Mouse (Mus musculus) lung, embryonic 14.5 days (tissue): ENCODE results near the gene Trip11. TPM values are rescaled to one million over a fixed set of nuclear protein-coding genes. Genes with fewer than 3 reads are reported as not detected.

Source experiments
- ATAC-seq: fragments of 200-750 bp; cut with Nextera tagmentation; 2 replicates; pipeline ENCODE4 v1.8.0; 2017; ENCODE audit warnings: mild to moderate bottlenecking, moderate TSS enrichment, moderate library complexity; ENCODE audit not compliant: insufficient read depth
- DNase-seq: peaks from one replicate; pipeline ENCODE4 v3.0.0-alpha.2; 2015
- H3K27ac ChIP-seq: fragments of 300-500 bp; sonication (generic); 2 replicates; pipeline ENCODE4 v1.5.1; 2014; ENCODE audit warnings: low read depth, mild to moderate bottlenecking, moderate library complexity
- H3K27me3 ChIP-seq: fragments of 300-500 bp; sonication (generic); 2 replicates; pipeline ENCODE4 v1.6.1; 2014; ENCODE audit warnings: low read length, control low read depth; ENCODE audit not compliant: insufficient read depth
- H3K36me3 ChIP-seq: fragments of 300-500 bp; sonication (generic); 2 replicates; pipeline ENCODE4 v1.6.1; 2014; ENCODE audit warnings: control low read depth; ENCODE audit not compliant: insufficient read depth
- H3K4me1 ChIP-seq: fragments of 300-500 bp; sonication (generic); 2 replicates; pipeline ENCODE4 v1.6.1; 2014; ENCODE audit warnings: antibody characterized with exemption, control low read depth; ENCODE audit not compliant: insufficient read depth
- H3K4me2 ChIP-seq: fragments of 300-500 bp; sonication (generic); 2 replicates; pipeline ENCODE4 v1.6.1; 2014; ENCODE audit warnings: mild to moderate bottlenecking
- H3K4me3 ChIP-seq: fragments of 300-500 bp; sonication (generic); 2 replicates; pipeline ENCODE4 v1.5.1; 2014; ENCODE audit warnings: low read depth, low read length
- H3K9ac ChIP-seq: fragments of 300-500 bp; sonication (generic); 2 replicates; pipeline ENCODE4 v1.6.1; 2014
- H3K9me3 ChIP-seq: fragments of 300-500 bp; sonication (generic); 2 replicates; pipeline ENCODE4 v1.6.1; 2016; ENCODE audit warnings: low read depth, low read length, control low read depth
- CTCF ChIP-seq: IDR thresholded peaks from 2 replicates; pipeline ENCODE4 v1.5.1; 2016; ENCODE audit warnings: antibody characterized with exemption, low read depth
- WGBS: fragments of 180-500 bp; shearing (Covaris S2); extraction: QIAGEN DNeasy Blood & Tissue Kit; methylation state at CpG from one replicate; pipeline ENCODE4 v1.1.7; 2014; 5-methylcytosine and 5-hydroxymethylcytosine counted together
- polyA plus RNA-seq: library from polyadenylated mRNA; unstranded; fragments of >200 nt; fragmentation: Nextera tagmentation; extraction: Ambion mirVana; gene quantifications from 2 replicates; pipeline ENCODE4 v1.2.1, GENCODE M21; 2014

Trip11 gene
- polyA plus RNA-seq, 1 experiment from 2014 or later: 25.9 TPM

- peaks cover 50% of the 10 kb centered on the region for H3K36me3 ChIP-seq
- no peaks in the 10 kb centered on the region for H3K4me1 ChIP-seq
- no peaks in the 10 kb centered on the region for H3K9me3 ChIP-seq
- H3K27ac ChIP-seq: no peak overlapping the region
- DNase-seq (peak; percentile 84), ATAC-seq (peak; percentile 28; the same call in 1 of the 2 replicates)
- H3K27me3 ChIP-seq: no peaks in the 10 kb centered on the region
- no peak overlapping the region for H3K4me3 ChIP-seq
- H3K4me2 ChIP-seq: no peak overlapping the region
- peak; percentile 51 for TF ChIP-seq CTCF
- no peak overlapping the region for H3K9ac ChIP-seq
- 62% methylated on average over 1 of the region's 1 CpGs for WGBS
Observed at GRCm38 (mm10) chr12:101875107-101875506, 38.0 kb downstream of the Trip11 start.

GRCm38 (mm10) chr12:101862286-101862964 is 50.6 kb downstream of the Trip11 start:
- DNase-seq (no peak), ATAC-seq (no peak)
- Histone ChIP-seq H3K9me3 (no peaks in the 10 kb centered on the region), H3K9ac (no peak overlapping the region), H3K4me1 (no peaks in the 10 kb centered on the region), H3K4me2 (no peak overlapping the region), H3K27me3 (no peaks in the 10 kb centered on the region), H3K4me3 (no peak overlapping the region), H3K36me3 (peaks cover 27% of the 10 kb centered on the region), H3K27ac (no peak overlapping the region)
- no peak for TF ChIP-seq CTCF
- WGBS: 87% methylated on average over 10 of the region's 10 CpGs

GRCm38 (mm10) chr12:101860256-101860655 is 52.8 kb downstream of the Trip11 start:
- DNase-seq (no peak), ATAC-seq (no peak)
- Histone ChIP-seq H3K9ac (no peak overlapping the region), H3K27ac (no peak overlapping the region), H3K36me3 (peaks cover 21% of the 10 kb centered on the region), H3K27me3 (no peaks in the 10 kb centered on the region), H3K4me1 (no peaks in the 10 kb centered on the region), H3K9me3 (no peaks in the 10 kb centered on the region), H3K4me3 (no peak overlapping the region), H3K4me2 (no peak overlapping the region)
- no peak for TF ChIP-seq CTCF
- WGBS: 81% methylated on average over 1 of the region's 1 CpGs

- no peak for DNase-seq
- no peaks in the 10 kb centered on the region for H3K9me3 ChIP-seq
- no peaks in the 10 kb centered on the region for H3K4me1 ChIP-seq
- H3K4me3 ChIP-seq: no peak overlapping the region
- H3K36me3 ChIP-seq: peaks cover 25% of the 10 kb centered on the region
- H3K27me3 ChIP-seq: no peaks in the 10 kb centered on the region
- no peak overlapping the region for H3K4me2 ChIP-seq
- H3K9ac ChIP-seq: no peak overlapping the region
- TF ChIP-seq CTCF: no peak
- ATAC-seq: no peak
- H3K27ac ChIP-seq: no peak overlapping the region
- 85% methylated on average over 5 of the region's 5 CpGs for WGBS
Observed at GRCm38 (mm10) chr12:101858011-101858410, 55.1 kb downstream of the Trip11 start.

GRCm38 (mm10) chr12:101854336-101854735 is 58.7 kb downstream of the Trip11 start:
- Histone ChIP-seq H3K27ac (no peak overlapping the region), H3K9ac (no peak overlapping the region), H3K4me2 (no peak overlapping the region), H3K27me3 (no peaks in the 10 kb centered on the region), H3K4me1 (no peaks in the 10 kb centered on the region), H3K4me3 (no peak overlapping the region), H3K9me3 (no peaks in the 10 kb centered on the region), H3K36me3 (0 out of 2 replicates have a peak, but pooled peaks cover 5% of the 10 kb centered on the region)
- no peak for DNase-seq
- no peak for ATAC-seq
- TF ChIP-seq CTCF: no peak
- 92% methylated on average over 11 of the region's 11 CpGs for WGBS

- no peak overlapping the region for H3K4me2 ChIP-seq
- ATAC-seq (peak; percentile 60; the same call in 1 of the 2 replicates), DNase-seq (no peak)
- TF ChIP-seq CTCF: no peak
- WGBS: 63% methylated on average over 7 of the region's 7 CpGs
- H3K27ac ChIP-seq: peak overlapping the region; percentile 24; the same call in 1 of the 2 replicates
- H3K4me1 ChIP-seq: no peaks in the 10 kb centered on the region
- no peak overlapping the region for H3K4me3 ChIP-seq
- 0 out of 2 replicates have a peak, but pooled peaks cover 5% of the 10 kb centered on the region for H3K36me3 ChIP-seq
- H3K9me3 ChIP-seq: no peaks in the 10 kb centered on the region
- no peak overlapping the region for H3K9ac ChIP-seq
- no peaks in the 10 kb centered on the region for H3K27me3 ChIP-seq
Observed at GRCm38 (mm10) chr12:101851846-101852564, 61.1 kb downstream of the Trip11 start.

- Histone ChIP-seq H3K4me2 (no peak overlapping the region), H3K27me3 (no peaks in the 10 kb centered on the region), H3K9me3 (no peaks in the 10 kb centered on the region), H3K36me3 (peaks cover 11% of the 10 kb centered on the region; the same call in 1 of the 2 replicates), H3K27ac (no peak overlapping the region), H3K9ac (no peak overlapping the region), H3K4me1 (no peaks in the 10 kb centered on the region), H3K4me3 (no peak overlapping the region)
- no peak for ATAC-seq
- WGBS: 51% methylated on average over 9 of the region's 9 CpGs
- no peak for DNase-seq
- TF ChIP-seq CTCF: no peak
Observed at GRCm38 (mm10) chr12:101851314-101851713, 61.8 kb downstream of the Trip11 start.
